In genomic region chr3:94811628-94812027, GRCm38 (mm10) we compare ENCODE assay signal across 9 mouse cellular contexts. TPM values are rescaled to one million over a fixed set of nuclear protein-coding genes. Genes with fewer than 3 reads are reported as not detected.
DNase-seq lines count a peak whose midpoint lies in the region; ATAC-seq and TF ChIP-seq lines count a peak whose summit lies in the region.
"Had no signal": no experiment of that assay in that cellular context is flagged by ENCODE, and none has a peak within 500 bp of the region (broad histone marks: within the 10 kb centered on the region; RNA-seq: fewer than 3 reads in every experiment).

No protein-coding gene starts in this region.

- no peaks in the 10 kb centered on the region for H3K4me1 ChIP-seq in hindbrain, embryonic 11.5 days (replicated peaks; ENCODE audit: control insufficient read depth, insufficient read depth, low read length)
- no peaks in the 10 kb centered on the region for H3K4me1 ChIP-seq in hindbrain, embryonic 10.5 days (replicated peaks)
- no peaks in the 10 kb centered on the region for H3K4me1 ChIP-seq in E14TG2a.4 (replicated peaks; ENCODE audit: low read depth, low read length)
- no peaks in the 10 kb centered on the region for H3K4me1 ChIP-seq in embryonic facial prominence, embryonic 15.5 days
- H3K4me1 ChIP-seq in olfactory bulb, adult 2 months (ENCODE audit: control insufficient read depth, insufficient read depth, low read length): no peaks in the 10 kb centered on the region
- H3K4me1 ChIP-seq: limb, embryonic 13.5 days had no signal

- ATAC-seq in hindbrain, embryonic 11.5 days (ENCODE audit: low FRiP score): no peak
- ATAC-seq in embryonic facial prominence, embryonic 15.5 days (ENCODE audit: insufficient number of reproducible peaks, low FRiP score, low TSS enrichment, low read depth): no peak

- H3K9me3 ChIP-seq in hindbrain, embryonic 11.5 days (ENCODE audit: control insufficient read depth, low read length): no peaks in the 10 kb centered on the region
- no peaks in the 10 kb centered on the region for H3K9me3 ChIP-seq in hindbrain, embryonic 10.5 days
- H3K9me3 ChIP-seq in E14TG2a.4 (ENCODE audit: low read length): no peaks in the 10 kb centered on the region
- H3K9me3 ChIP-seq in embryonic facial prominence, embryonic 15.5 days (replicated peaks): no peaks in the 10 kb centered on the region
- H3K9me3 ChIP-seq: limb, embryonic 13.5 days had no signal

- DNase-seq in hindbrain, embryonic 11.5 days (ENCODE audit: low spot score): peak; percentile 44
- DNase-seq in hindbrain, embryonic 10.5 days (ENCODE audit: low spot score): no peak
- DNase-seq in kidney, postnatal 14 days: peak; percentile 44
- no peak for DNase-seq in ovary, adult 18-20 months (ENCODE audit: low spot score)
- no peak for DNase-seq in cerebellum, postnatal 25 days

- no peaks in the 10 kb centered on the region for H3K36me3 ChIP-seq in hindbrain, embryonic 11.5 days (ENCODE audit: control insufficient read depth, insufficient read depth, low read length)
- no peaks in the 10 kb centered on the region for H3K36me3 ChIP-seq in hindbrain, embryonic 10.5 days
- no peaks in the 10 kb centered on the region for H3K36me3 ChIP-seq in E14TG2a.4 (ENCODE audit: insufficient read depth, low read length)
- H3K36me3 ChIP-seq in embryonic facial prominence, embryonic 15.5 days: no peaks in the 10 kb centered on the region
- H3K36me3 ChIP-seq: limb, embryonic 13.5 days had no signal

- no peaks in the 10 kb centered on the region for H3K27me3 ChIP-seq in hindbrain, embryonic 11.5 days (ENCODE audit: control insufficient read depth, insufficient read depth, low read length)
- no peaks in the 10 kb centered on the region for H3K27me3 ChIP-seq in hindbrain, embryonic 10.5 days (ENCODE audit: insufficient read depth, poor library complexity, severe bottlenecking)
- no peaks in the 10 kb centered on the region for H3K27me3 ChIP-seq in E14TG2a.4 (ENCODE audit: insufficient read depth, low read length)
- H3K27me3 ChIP-seq in embryonic facial prominence, embryonic 15.5 days: no peaks in the 10 kb centered on the region
- H3K27me3 ChIP-seq: limb, embryonic 13.5 days had no signal

- no peak overlapping the region for H3K4me3 ChIP-seq in hindbrain, embryonic 11.5 days (ENCODE audit: low read depth, low read length)
- no peak overlapping the region for H3K4me3 ChIP-seq in hindbrain, embryonic 10.5 days
- no peak overlapping the region for H3K4me3 ChIP-seq in E14TG2a.4 (replicated peaks; ENCODE audit: low read length)
- 0 out of 2 replicates have a peak overlapping the region, but pooled peaks have one; percentile 0 for H3K4me3 ChIP-seq in embryonic facial prominence, embryonic 15.5 days (replicated peaks)
- no peak overlapping the region for H3K4me3 ChIP-seq in olfactory bulb, adult 2 months (ENCODE audit: insufficient read depth, low read depth, low read length)
- H3K4me3 ChIP-seq: limb, embryonic 13.5 days had no signal

- H3K9ac ChIP-seq in hindbrain, embryonic 11.5 days (ENCODE audit: low read depth, low read length): no peak overlapping the region
- H3K9ac ChIP-seq in embryonic facial prominence, embryonic 15.5 days: no peak overlapping the region
- H3K9ac ChIP-seq: limb, embryonic 13.5 days had no signal

- peak; percentile 19; the same call in 1 of the 2 replicates for TF ChIP-seq CTCF in E14TG2a.4 (conservative IDR thresholded peaks at IDR 0.05; ENCODE audit: low read length)
- TF ChIP-seq CTCF in olfactory bulb, adult 2 months (IDR thresholded peaks at IDR 0.05; ENCODE audit: insufficient read depth, low read depth, low read length): peak; percentile 52

- WGBS in hindbrain, embryonic 11.5 days: 15% methylated on average over 4 of the region's 4 CpGs
- WGBS in hindbrain, embryonic 10.5 days: 27% methylated on average over 4 of the region's 4 CpGs
- WGBS in embryonic facial prominence, embryonic 15.5 days: 17% methylated on average over 4 of the region's 4 CpGs
- WGBS in olfactory bulb, adult 2 months: 20% methylated on average over 4 of the region's 4 CpGs

- H3K4me2 ChIP-seq in hindbrain, embryonic 11.5 days (replicated peaks; ENCODE audit: low read depth, low read length): no peak overlapping the region
- H3K4me2 ChIP-seq in embryonic facial prominence, embryonic 15.5 days (replicated peaks): no peak overlapping the region
- H3K4me2 ChIP-seq: limb, embryonic 13.5 days had no signal

- TF ChIP-seq POLR2A in olfactory bulb, adult 2 months (IDR thresholded peaks at IDR 0.05; ENCODE audit: insufficient read depth, low read depth, low read length): no peak

- H3K27ac ChIP-seq in hindbrain, embryonic 11.5 days (ENCODE audit: low read depth, low read length): no peak overlapping the region
- no peak overlapping the region for H3K27ac ChIP-seq in hindbrain, embryonic 10.5 days
- H3K27ac ChIP-seq in embryonic facial prominence, embryonic 15.5 days (replicated peaks): no peak overlapping the region
- H3K27ac ChIP-seq in olfactory bulb, adult 2 months (ENCODE audit: insufficient read depth, low read depth, low read length): no peak overlapping the region
- H3K27ac ChIP-seq: limb, embryonic 13.5 days had no signal

RNA-seq across cellular contexts. Expression of gene Cgn, which starts 25.3 kb away (rescaled TPM):
- polyA plus RNA-seq in hindbrain, embryonic 11.5 days (2014; fragmentation: Nextera tagmentation; extraction: Ambion mirVana): 2.7 and 3.5 TPM in 2 replicates
- polyA plus RNA-seq in hindbrain, embryonic 10.5 days (2016; fragmentation: Nextera tagmentation; extraction: Ambion mirVana): 5.0 and 8.0 TPM in 2 replicates
- 10.1 and 12.6 TPM in 2 replicates for polyA plus RNA-seq in embryonic facial prominence, embryonic 15.5 days (2015; fragmentation: Nextera tagmentation; extraction: Ambion mirVana)
- not detected in 2 replicates for polyA plus RNA-seq in olfactory bulb, adult 2 months (2012; ENCODE audit: insufficient read depth, insufficient read length, low replicate concordance, missing spikeins)

RNA-seq across cellular contexts. Expression of gene Pogz, which starts 25.7 kb away (rescaled TPM):
- 23.8 and 24.3 TPM in 2 replicates for polyA plus RNA-seq in hindbrain, embryonic 11.5 days (2014; fragmentation: Nextera tagmentation; extraction: Ambion mirVana)
- polyA plus RNA-seq in hindbrain, embryonic 10.5 days (2016; fragmentation: Nextera tagmentation; extraction: Ambion mirVana): 17.6 and 18.2 TPM in 2 replicates
- polyA plus RNA-seq in embryonic facial prominence, embryonic 15.5 days (2015; fragmentation: Nextera tagmentation; extraction: Ambion mirVana): 15.3 and 16.4 TPM in 2 replicates
- not detected in 2 replicates for polyA plus RNA-seq in olfactory bulb, adult 2 months (2012; ENCODE audit: insufficient read depth, insufficient read length, low replicate concordance, missing spikeins)

Comparison
In these comparisons a context has a peak if more than half of its experiments do, and no peak if none do; other contexts are left out.
1. DNase-seq: peak in hindbrain, embryonic 11.5 days (single experiment) and kidney, postnatal 14 days (single experiment); none in hindbrain, embryonic 10.5 days (single experiment), ovary, adult 18-20 months (single experiment) and cerebellum, postnatal 25 days (0 of 2).